Mouse (Mus musculus) B cell, adult 2 months (primary cell): ENCODE data around the gene 0610010K14Rik.
A peak's percentile ranks its signal among the peaks of the same experiment; 100 is the strongest.

ENCODE experiments used
- DNase-seq, 2 experiments: peaks; one replicate each; pipeline ENCODE4 v3.0.0; 2022

Gene 0610010K14Rik

DNA sequence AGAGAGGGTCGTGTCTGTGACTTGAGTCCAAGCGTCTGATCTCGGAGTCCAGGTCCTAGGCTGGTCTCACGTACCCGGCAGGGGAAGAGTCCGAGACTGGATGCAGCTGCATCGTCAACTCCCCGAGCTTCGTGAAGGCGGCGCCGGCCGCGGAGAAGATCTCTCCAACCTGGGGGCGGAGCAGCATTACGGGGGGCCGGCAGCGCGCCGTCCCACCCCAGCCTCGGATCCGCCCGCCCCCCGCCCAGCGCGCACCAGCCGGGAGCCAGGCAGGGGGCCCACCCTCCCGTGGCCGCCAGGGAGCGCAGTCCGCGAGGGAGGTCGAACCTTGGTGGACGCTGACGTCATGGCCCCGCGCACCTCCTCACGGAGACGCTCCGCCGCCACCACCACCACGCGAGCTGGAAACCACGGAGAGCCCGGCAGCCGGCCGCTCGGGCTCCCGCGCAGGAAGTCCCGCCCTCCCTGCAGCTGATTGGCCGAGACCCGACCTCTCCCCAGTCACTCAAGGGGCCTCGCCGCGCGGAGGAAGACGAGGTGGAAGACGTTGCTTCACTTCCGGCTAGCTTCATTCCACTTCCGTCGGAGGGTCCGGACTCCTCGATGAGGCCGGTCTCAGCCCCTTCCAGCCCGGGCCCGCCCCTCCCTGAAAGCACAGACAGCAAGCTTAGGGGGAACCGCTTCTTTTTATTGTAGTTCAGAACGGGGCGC is at the start of gene 0610010K14Rik:
Gene 0610010K14Rik, minus strand, starts transcription at position 458 of the 711 bp plus-strand sequence.
- peak; percentile 96 for DNase-seq

DNA sequence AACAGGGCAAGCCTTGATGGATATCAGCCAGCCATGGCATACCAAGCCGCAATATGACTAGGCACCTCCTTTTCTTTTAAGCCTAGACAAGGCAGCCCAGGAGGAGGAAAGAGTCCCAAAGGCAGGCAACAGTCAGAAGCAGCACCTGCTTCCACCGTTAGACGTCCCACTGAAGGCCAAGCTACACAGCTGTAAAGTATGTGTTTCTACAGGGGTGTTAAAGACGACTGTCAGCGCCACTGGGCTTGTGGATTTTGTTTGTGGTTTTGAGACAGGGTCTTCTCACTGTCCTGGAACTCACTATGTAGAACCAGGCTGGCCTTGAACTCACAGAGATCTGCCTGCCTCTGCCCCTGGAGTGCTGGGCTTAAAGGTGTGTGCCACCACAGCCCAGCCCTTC is 48.0 kb upstream of the 0610010K14Rik start:
- DNase-seq, result no peak

DNA sequence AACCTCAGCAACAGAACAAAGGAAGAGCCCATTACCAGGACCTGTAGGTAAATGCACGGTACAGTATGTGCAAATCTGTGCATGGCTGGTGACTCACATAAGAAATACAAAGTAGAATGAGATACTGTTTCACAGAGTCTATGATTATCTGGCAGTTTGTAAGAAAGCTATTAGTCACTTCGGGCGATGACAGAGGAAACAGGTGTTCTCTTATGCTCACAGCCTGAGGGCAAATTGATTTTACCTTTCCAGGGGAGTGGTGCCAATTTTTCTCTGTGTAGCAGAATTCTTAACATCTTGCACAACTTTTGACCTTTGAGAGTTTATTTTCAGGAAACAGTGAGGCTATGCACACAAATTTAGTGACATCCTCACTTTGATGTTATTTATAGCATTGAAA is 47.0 kb upstream of the 0610010K14Rik start:
- no peak for DNase-seq

DNA sequence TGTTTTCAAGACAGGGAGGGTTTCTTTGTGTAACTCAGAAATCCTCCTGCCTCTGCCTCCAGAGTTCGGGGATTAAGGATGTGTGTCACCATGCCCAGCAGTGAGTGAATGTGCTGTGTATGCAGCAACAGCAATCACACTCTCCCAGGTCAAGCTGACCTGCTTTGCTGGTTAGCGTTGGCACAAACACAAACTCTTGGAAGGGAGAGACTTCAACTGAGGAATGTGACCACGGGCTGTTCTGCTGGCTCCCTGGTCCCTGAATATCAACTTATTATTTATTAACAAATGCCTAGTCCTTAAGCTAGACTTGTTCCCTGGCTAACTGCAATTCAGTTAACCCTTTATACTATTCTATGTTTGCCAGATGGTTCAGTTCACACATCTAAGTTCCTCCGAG is 46.0 kb upstream of the 0610010K14Rik start:
- no peak for DNase-seq

DNA sequence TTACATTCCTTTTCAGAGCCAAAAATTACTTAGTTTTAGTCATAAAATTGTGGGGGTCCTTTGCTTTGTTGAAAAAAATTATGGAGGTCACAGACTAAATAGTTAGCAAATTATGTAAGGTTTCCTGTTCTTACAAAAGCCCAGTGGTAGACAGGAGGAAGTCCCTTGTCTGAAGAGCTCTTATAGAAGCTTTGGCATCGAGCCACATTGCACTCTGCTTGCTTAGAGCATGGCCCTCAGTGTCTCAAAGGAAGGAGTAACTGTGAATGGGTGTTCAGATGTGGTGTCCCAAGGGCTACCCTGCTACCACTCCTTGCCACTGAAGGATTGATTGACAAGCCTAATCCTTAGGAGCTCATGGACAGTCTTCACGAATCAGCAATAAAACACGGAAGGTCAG is 42.7 kb upstream of the 0610010K14Rik start:
- no peak for DNase-seq

DNA sequence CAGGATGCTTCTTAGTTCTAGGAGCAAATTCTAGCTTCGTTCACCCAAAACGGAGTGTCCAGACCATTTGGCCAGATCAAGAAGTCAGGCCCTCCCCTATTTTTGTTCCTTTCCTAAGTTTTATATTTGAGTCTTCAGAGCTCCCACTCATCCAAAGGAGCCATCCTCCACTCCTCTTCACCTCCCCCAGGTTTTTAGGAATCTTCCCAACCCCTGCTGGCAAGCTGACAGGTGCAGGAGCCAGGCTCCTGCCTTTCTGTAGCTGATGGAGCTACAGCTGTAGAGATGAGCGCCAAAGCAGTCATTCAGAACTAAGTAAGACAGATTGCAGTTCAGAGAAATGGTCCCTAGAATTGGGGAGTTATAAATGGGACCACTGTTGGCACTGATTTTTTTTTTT is 41.2 kb upstream of the 0610010K14Rik start:
- DNase-seq, result no peak

DNA sequence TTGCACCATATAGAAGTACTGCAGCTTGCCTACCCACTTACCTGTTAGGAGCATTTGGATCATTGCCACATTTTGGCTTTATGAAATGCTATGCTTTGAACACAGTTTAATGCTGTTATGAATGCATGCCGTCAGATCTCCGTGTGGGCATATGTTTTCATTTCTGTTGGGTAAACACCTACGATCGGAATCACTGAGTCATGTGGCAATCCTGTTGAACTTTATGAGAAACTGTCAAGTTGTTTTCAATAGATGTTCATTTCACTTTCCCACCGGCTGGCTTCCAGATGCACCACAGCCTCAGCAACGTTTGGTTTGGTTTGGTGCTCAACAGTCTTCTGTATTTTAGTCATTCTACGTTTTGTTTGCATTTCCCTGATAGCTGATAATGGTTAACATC is 33.9 kb upstream of the 0610010K14Rik start:
- no peak for DNase-seq

DNA sequence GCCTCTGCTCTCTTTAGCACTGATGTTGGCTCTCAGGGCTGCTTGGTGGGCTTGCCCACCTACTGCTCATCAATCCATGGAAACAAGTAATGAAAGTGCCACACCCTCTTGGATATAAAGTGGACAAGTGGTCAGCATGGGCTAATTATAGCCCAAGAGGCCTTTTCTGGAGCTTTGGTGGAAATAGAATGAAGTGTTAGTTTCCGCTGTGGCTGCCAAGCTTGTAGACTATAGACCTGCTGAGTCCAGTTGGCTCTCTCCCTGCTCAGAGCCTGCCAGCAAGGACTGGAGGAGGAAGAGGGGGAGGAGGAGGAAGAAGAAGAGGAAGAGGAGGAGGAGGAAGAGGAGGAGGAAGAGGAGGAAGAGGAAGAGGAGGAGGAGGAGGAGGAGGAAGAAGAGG is 28.7 kb upstream of the 0610010K14Rik start:
- no peak for DNase-seq

DNA sequence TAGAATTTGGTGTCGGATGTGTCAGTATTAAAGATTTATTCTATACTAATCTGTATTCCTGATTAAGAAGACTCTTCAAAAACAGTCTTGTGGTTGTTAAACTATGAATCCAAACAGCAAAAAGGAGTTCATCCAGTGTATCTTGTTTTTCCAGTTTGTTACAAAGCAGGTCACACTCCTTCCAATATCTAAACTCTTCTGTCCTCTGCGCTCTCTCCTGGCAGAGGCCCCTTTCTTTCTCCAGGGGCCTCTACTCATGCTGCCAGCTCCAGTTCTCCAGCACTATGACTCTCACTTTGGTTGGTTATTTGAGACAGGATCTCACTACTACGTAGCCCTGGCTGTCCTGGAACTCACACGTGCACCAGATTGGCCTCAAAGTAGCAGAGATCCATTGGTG is 28.1 kb upstream of the 0610010K14Rik start:
- no peak for DNase-seq

DNA sequence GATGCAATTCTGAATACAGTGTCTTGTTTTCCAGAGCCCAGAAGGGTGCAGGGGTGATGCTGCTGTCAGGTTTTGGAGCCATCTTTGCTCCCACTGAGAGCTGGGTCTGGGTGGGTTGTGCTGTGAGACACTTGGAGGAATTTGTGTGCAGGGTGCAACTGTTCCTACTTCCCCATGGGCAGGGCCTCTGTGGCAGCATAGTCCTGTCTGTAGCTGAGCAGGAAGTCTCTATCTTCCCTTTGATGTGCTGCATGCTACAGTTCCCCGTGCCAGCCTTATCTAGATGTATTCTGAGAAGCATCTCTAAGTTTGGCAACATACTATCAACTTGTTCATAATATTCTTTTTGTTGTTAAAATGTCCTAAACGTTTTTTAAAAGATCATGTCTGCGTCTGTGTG is 27.5 kb upstream of the 0610010K14Rik start:
- no peak for DNase-seq

DNA sequence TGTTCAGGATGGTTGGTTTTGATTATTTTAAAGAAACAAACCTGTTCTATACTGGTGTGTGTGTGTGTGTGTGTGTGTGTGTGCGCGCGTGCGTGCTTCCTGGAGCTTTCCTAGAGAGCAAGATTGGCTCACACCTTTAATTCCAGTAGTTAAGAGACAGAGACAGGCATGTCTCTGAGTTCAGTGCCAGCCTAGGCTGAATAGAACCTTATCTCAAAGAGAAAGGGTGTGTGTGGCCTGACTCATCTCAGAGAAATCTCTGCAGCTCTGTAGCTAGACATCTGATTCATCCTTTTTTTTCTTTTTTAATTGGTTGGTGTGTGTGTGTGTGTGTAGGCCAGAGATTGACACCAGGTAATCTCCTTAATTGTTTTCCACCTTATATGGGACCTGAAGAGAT is 21.3 kb upstream of the 0610010K14Rik start:
- DNase-seq, result no peak

DNA sequence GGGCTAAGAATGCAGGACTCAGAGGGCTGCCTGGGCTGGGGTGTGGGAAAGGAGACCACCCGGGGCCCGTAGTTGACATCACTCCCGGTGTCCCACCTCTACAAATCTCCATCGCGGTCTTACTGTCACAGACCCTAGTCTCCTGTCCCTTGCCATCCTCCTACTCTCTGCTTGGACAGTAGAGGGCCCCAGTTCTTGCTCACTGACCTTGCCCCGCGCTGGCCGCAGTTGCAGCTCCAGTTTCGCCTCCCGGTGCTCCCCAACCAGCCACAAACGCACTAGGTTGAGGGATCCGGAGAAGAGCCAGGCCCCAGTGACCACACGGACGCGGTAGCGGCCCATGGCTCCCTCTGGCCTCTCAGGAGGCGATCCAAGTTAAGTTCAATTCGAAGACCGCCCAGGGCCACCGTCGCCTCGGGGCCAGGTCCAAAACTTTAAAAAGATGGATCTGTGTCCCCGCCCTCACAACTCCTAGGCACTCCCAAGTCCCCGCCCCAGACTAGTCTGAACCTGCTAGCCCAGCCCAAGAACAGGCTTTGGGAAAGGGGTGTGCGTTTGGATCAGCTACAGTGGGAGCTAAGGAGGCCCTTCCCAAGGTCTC is 17.3 kb upstream of the 0610010K14Rik start, which contains the start of gene Alox12:
Gene Alox12, minus strand, starts transcription at position 423 of the 601 bp plus-strand sequence.
- peak in 1 of 2 experiments; percentile 13 for DNase-seq

DNA sequence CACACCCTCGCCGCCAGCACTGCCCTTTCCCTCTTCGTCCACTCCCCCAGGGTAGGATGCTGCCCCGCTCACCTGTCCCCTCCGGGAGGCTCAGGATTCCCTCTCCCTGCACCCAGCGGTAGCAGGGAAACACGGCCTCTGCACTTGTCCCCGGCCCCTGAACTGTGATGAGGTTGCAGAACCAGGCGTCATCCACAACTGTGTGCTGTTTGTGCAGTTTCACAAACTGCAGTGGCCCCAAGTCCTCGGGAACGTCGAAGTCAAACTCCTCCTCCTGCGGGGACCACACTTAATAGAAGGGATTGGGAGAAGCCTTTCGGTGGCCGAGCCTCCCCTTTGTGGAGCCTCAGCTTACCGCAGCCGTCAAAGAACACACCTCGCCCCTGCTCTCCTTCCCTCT is 16.6 kb upstream of the 0610010K14Rik start:
- peak; percentile 16 to 19 for DNase-seq

DNA sequence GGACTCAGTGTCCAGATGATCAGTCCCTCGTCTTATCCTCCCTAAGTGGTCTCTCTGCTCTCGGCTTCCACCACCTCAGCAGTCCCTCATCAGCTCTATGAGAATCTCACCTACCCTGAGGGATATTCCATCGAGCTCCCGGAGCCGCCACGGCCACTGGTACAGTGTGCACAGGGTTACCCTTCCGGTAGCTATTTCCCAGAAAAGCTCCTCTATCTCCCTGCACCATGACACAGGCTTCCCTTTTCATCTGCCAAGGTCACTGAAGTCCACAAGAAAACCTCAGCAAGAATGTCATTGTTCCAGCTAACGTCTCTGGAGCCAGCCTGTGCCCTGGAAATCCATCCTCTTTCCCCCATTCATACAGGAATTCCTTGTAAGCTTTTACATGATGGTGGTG is 14.1 kb upstream of the 0610010K14Rik start:
- no peak for DNase-seq

DNA sequence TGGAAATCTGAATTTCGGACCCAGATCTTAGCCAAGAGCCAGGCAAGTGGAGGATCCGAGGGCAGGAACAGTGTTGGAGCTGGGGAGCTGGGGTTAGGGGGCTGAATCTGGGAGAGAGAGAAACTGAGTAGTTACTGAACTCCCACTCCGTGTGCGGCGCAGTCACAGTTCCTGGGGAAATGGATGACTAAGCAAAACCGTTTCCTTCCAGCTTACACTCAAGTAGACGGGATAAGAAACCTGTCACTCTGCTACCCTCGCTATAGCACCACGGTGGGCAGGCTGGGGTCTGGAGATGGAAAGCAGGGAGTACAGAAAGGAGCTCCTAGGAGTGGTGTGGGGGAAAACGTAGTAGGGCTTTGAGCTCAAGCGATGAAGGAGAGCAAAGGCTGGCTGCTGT is 12.4 kb upstream of the 0610010K14Rik start:
- no peak for DNase-seq

DNA sequence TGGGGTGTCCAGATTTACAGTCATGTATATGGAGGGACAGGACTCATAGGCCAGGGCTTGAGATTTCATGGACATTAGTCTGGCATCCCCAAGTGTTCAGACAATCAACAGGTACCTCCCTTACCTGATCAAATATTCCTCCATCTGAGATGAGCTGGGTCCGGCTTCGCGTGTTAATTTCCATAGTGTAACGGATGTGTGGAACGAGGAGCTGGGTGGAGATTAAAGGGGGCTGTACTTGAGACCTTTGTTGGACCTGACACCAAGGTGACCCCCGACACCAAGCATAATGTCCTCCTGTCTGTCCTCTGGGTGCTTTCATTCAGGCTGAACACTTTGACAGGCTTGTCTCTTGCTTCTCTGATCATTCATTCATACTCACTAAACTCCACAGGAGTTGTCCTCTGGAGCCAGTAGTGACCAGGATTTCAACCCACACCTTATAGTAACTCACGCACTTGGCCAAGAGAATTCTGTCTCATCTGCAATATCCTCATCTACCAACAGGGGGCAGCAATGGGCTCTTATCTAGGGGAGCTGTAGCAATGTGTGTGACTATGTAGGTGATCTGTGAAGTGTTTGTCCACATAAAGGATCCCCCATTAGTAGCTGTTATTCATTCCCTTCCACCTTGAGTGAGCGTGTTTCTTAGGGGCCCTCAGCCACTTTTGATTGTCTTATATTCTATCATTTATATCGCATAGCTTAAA is 9.6 kb upstream of the 0610010K14Rik start:
- peak; percentile 86 to 87 for DNase-seq

DNA sequence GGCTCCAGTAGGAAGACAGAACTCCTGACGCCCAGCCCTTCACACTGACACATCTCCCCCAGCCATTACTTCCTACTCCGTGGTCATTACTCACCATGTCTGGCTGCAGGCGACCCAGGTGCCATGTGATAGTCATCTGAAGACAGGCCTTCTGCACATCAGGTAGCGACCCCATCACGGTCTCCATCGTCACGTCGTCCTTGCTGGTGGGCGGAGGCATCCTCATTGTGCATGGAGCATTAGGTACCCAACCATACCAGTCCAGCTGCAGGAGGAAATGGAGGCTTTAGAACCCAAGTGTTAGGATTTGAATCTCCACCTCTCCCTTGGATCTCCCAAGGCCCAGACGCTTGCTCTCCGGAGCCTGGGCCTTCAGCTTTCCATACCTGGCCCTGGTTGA is 4.9 kb upstream of the 0610010K14Rik start:
- DNase-seq, result no peak

DNA sequence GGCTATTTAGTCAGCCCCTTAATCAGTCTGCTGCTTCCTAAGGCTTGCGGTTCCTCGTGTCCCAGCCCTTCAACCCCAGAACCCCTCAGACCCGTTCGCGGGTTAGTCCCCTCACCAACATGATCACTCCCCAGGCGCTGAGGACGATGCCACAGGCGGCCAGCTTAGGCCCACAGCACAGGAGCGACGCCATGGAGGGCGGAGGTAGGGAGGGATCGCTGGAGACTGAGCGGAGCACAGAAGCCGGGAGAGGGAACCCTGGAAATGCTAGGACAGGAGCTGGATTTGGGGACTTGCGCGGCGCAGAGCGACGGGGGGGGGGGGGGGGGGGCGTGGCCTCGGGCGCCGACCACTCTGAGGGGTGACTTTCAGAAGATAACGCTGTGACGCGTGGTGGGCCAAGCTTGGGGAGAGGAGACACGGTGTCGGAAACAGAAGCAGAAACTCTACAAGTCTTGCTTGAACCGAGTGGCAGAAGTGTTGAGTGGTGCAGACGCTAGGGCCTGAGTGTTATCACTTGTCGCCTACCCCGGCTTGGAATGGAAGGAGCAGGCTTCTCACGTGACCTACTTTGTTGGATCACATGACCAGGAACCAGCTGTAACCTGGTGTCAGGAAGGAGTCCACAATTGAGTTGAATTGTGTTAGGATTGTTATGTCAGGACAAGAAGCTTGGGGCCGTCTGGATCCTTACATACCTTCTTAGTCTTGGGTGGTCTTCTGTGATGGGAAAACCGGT is 2.0 kb upstream of the 0610010K14Rik start, which contains the start of the genes Gm21988 and Rnasek:
Gene Gm21988, minus strand, starts transcription at position 290 of the 739 bp plus-strand sequence.
Gene Rnasek, minus strand, starts transcription at position 302 of the 739 bp plus-strand sequence.
- DNase-seq, result peak; percentile 83 to 87

DNA sequence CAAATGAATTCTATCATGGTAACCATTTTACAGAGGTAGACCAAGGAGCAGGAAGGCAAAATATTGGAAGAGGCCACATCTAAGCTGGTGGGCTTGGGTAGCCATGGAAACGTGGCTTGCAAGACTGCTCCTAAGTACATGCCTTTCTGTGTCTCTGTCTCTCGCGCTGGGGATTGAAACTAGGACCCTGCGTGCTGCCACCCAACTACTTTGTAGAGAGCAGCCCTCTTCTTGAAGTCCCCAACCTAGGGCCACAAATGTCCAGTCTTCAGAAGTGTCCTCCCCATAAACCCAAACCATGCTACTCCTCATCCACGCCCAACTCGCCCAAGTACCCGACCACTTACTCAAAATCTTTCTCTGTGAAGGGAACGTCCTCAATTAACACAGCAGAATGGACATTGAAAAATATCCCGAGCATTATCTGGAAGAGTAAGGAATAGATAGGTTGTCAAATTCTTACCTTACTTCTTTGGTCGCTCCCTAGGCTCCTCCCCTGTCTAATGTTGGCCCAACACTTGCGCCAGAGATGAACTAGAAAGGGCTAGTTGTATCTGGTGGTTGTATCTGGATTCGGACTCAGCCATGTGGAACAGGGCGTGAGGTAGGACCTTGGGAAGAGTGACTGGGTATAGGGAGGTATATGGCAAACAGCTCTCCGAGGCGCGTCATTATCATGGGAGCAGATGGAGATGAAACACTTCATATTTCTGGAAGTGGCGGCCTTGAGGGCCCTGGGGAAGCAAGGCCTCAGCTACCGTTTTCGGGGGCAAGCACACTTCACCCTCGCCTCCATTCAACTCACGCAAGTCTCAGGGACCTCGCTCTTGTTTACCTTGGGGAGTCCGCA is 1.1 kb upstream of the 0610010K14Rik start:
- no peak for DNase-seq

DNA sequence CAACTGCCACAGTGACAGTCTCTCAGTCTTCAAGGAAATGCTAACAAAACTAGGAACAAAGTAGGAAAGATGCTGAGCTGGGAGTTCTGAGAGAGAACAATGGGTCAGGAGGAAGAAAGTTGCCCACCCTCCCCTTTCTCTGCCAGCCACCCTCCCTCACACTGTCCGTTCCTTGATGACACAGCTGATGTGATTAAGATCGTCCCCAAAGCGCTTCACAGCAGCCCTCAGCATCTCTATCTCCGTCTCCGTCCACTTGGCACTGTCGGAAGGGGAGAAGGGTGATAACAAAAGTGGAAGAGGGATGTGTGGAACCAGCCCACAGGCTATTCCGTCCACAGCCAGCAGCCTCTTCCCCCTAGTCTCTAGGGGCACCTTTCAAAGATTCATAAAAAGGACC is 997 bp downstream of the 0610010K14Rik start:
- no peak for DNase-seq

DNA sequence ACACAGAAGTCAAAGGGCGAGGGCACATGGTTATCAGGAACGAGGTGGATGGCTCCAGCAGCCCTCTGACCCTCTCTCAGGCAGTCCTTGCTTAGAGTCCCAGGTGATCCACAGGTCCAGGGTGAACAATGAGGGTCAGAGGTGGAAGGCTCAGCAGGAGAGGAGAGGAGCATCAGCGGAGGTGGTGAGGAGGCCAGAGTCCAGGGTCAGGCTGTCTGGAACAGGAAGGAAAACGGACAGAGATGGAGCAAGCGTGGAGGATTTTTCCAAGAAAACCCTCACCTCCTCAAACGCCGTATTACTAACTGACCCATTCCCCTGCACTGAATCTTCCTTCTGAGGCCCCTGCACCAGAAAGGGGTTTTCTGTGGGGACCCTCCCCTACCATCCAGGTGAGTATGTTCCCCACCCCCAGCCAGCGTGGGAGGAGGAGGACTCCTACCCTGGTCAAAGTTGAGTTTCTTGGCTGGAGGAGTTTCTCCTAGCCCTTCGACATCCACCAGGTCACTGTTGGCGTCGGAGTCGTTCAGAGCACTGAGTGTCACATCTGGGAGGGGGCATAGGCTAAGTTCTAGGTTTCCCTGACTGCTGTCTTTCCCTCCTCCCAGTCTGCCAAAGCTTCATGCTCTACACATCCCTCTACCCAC is 2.3 kb downstream of the 0610010K14Rik start:
- DNase-seq, result no peak

DNA sequence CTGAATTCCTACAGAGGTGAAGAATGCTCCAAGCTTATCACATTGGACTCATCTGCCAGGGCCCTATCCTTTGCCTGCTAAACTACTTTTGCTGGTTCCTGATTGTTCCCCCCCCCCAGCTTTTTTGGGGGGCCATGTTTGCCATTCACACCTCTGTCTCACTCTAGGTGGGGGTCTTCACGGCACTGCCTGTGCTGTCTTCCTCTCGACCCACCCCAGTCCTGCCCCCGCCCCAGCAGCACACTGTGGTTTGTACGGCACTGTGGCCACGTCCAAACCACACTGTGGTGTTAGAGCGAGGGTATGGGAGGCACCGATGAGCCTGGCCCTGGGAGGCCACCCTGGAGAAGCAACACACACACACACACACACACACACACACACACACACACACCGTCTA is 3.2 kb downstream of the 0610010K14Rik start:
- DNase-seq, result no peak
